Mouse (Mus musculus) induced T-regulatory cell, adult 2 months (primary cell): ENCODE measurements around the gene Slc6a16.
A peak's percentile ranks its signal among the peaks of the same experiment; 100 is the strongest.

Source experiments
- DNase-seq: peaks from one replicate; pipeline ENCODE4 v3.0.0-alpha.2; 2012; ENCODE audit warnings: low read depth

Slc6a16 gene

DNA sequence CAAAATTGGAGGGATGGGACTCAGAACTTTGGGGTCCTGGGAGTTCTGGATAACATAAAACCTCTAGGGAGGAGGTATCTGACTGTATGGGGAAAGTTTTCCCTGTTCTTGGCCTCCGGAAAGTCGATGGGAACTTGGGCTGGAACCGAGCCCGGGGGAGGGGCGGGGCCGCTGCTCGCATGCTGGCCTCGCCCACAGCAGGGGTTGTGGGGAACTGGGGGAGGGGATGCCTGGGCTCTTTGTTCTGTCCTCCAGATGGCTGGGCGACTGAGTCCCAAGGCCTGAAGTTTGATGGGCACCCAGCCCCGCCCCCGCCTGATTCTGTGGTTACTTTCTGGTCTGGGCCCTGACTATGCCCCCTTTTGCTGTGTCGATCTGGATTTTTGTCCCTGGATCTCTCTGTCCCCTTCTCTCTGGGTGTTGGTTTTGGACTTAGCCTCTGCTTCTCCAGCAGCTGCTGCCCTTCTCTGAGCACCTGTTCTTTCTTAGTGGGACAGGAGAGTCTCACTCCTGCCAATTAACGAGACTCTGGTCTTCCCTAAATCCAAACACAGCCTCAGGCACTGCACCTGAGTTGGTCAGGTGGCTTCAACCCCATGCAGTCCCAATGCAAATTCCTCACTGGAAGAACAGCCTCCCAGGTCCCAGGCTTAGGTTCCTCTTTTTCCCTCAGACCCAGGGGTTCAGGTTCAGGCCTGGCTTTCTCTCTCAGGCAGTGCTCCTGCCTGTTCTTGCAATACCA lies 24.3 kb upstream of the Slc6a16 start:
- no peak for DNase-seq

GRCm38 (mm10) chr7:45221680-45222079 lies 19.2 kb upstream of the Slc6a16 start:
- no peak for DNase-seq

DNA sequence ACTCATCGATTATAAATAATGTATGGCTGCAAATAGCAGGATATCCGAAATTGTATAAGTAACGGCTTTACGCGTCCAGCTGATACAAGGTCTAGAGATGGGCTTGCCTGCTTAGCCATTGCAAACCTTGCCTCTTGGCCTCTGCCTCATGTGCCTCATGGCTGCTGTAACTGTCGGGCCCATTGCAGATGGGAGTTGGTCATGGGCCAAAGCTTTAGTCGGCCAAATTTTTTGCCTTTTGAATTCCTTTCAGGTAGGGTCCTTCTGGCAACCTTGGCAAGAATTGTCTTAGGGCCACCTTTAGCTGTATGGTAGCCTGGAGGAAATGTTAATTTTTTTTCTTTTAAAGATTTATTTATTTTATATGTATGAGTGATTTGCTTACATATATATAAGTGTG lies 16.1 kb upstream of the Slc6a16 start:
- DNase-seq: no peak

- DNase-seq: no peak
Observed at GRCm38 (mm10) chr7:45226421-45226820, 14.5 kb upstream of the Slc6a16 start.

DNA sequence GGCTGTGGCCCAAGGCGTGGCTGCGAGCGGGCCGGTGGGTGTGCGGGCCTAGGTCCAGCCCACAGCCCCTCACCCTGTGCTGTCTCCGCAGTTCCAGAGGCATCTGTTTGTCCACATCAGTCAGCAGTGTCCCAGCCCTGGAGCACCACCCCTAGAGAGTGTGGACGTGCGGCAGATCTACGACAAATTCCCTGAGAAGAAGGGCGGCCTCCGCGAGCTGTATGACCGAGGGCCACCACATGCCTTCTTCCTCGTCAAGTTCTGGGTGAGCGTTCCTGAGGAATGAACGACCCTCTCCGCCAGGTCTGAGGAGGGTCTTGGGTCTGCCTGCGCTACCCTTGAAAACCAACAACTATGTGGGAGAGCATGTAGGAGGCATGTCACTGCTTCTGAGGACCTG lies 12.3 kb upstream of the Slc6a16 start:
- no peak for DNase-seq

- DNase-seq: no peak
Observed at GRCm38 (mm10) chr7:45229046-45229445, 11.8 kb upstream of the Slc6a16 start.

GRCm38 (mm10) chr7:45229459-45230203 lies 11.3 kb upstream of the Slc6a16 start:
- DNase-seq: no peak

GRCm38 (mm10) chr7:45231192-45231591 lies 9.7 kb upstream of the Slc6a16 start:
- no peak for DNase-seq

- no peak for DNase-seq
Observed at GRCm38 (mm10) chr7:45231941-45232340, 8.9 kb upstream of the Slc6a16 start.

DNA sequence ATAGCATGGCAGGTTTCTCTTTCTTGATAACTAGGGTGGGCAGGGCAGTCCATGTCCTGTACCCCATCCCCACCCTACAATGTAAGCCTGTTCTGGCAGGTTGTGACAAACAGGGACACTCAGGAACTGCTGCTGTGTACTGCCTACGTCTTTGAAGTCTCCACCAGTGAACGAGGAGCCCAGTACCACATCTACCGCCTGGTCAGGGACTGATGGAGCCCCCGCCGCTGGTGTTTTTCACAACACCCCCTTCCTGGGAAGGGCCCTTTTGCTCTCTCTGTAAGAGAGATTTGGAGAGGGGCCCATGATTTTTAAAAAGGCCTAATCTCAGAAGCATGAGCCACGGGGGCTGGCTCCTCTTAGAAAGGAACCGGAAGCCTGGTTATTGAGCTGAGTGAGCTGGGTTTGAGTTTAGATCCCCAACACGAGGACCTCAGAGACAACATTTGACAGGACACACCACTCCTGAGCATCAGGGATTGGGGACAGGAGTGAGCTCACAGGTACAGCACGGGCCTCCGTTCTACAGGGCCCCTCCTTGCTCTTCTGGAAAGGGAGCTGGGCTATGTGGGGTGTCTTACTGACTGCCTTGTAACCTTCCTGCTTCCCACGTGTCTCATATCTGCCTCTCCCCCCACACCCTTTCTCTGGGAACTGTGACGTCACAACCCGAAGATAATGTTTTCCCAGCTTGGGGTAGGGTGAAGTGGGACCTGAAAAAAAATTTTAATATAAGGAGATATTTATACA lies 8.0 kb upstream of the Slc6a16 start:
- no peak for DNase-seq

GRCm38 (mm10) chr7:45233580-45234332 lies 7.1 kb upstream of the Slc6a16 start:
- DNase-seq: no peak

GRCm38 (mm10) chr7:45234333-45234841 lies 6.5 kb upstream of the Slc6a16 start:
- no peak for DNase-seq

DNA sequence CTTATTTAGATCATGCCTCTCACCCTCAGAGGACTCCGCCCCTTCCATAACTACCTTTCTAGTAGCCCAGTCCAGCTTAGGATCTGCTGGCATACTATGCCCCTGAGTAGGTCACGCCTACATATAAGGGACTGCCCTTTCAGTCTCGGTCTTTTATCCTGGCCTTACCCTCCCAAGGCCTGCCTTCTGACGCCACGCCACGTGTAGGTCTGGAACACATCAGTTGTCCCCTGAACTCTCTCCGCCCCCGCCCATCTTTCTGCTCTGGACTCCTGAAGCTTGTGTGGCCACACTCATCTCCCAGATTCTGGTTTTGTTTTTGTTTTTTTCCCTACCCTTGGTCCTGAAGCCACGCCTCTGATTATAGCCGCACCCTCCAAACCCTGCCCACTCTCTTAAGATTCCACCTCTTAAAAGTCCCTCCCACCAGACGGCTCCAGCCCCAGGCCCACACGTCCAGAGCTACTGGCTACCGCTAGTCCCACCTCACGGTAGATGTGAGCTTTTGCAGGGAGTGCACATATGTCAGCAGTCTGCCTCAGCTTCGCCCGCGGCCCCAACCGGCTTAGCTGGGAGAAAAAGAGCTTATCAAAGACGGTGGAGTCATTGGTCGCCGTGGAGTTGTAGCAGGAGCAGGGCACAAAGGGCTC lies 5.8 kb upstream of the Slc6a16 start:
- no peak for DNase-seq

DNA sequence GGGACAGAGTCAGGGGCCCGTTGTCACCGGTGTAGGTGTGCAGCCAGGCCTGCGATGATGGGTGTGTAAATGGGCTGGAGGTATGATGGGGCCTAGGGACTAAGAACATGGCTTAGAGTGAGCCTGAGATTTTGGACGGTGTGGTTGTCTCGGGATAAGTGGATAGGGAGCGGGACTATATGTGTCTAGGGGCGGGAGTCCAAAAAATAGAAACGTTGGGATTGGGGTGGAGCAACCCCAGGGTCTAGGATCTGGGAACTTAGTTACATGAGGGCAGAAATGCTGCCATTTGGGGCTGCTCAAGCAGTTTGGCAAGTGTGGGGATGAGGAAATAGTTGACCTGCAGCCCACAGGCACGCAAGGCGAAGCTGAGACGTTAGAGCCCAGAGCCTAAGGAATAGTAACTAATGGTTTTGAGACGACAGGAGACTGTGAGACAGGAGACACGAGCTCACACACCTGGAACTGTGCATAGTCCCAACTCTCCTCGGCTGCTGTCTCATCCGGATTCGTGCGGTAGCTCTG lies 5.2 kb upstream of the Slc6a16 start:
- DNase-seq: no peak

DNA sequence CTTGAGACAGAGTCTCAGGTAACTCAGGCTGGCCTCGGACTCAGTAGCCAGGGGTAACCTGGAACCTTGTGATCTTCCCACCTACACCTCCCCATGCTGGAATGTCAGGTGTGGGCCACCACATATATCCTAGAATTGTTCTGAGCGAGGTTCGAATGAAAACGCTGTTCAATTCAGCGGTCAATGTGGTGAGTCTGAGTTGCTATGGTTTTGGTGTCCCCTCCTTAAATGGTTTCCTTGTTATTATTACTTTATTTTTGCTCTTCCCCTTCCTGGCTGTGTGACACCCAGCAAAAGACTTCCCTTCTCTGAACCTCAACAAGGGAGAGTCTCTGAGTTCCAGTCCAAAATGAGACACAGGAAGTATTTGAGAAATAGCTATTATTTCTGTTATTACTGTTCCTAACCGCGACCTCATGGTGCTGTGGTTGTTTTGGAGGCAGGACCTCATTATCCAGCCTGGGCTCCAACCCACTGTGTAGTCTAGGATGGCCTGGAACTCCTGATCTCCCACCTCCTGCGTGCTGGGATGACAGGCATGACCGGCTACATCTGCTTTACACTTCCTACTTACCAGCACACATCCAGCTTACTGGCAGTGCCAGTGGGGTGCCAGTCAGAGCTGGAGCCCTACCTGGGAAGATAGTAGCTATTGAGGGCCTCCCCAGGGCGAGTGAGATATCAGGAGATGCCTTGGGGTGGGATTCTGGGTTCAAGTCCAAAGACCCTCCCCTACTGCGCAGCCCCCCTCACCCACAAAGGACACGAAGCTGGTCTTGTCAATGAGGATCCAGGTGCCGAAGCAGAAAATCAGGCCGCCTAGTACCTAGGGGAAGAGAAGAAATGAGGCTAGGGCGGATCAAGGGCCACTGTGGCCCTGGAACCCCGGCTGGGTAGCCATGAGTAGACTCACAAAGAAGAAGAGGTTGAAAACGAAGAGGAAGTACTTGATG lies 2.9 kb upstream of the Slc6a16 start:
- peak; percentile 54 for DNase-seq

GRCm38 (mm10) chr7:45238723-45239496 lies 2.0 kb upstream of the Slc6a16 start, which contains the start of gene Cd37:
TSS of gene Cd37 (minus strand) at chr7:45239115.
- peak; percentile 96 for DNase-seq

- DNase-seq: no peak
Observed at GRCm38 (mm10) chr7:45240109-45240508, 776 bp upstream of the Slc6a16 start.

DNA sequence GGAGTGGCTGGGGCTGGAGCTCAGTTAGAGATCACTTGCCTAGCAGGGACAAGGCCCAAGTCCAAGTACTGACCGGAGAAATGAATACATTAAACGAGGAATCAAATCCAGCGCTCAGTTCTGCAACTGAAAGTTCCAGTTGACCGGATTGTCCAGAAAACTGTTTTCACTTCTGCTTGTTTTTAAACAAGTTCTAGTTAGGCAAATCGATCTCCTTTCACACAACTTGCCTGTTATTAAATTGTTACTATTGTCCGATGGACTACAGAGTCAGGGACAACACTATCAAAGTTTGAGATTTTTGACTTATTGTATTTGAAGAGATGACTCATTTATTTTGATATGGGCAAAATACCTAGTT lies 484 bp downstream of the Slc6a16 start:
- no peak for DNase-seq

GRCm38 (mm10) chr7:45247666-45248065 lies 6.8 kb downstream of the Slc6a16 start:
- DNase-seq: peak; percentile 39
